Mouse (Mus musculus) 3134 (cell line): ENCODE results near the gene Rbm47.
A peak's percentile ranks its signal among the peaks of the same experiment; 100 is the strongest.

Experiments used
- DNase-seq: peaks from one replicate; pipeline ENCODE4 v3.0.0-alpha.2; 2011; ENCODE audit warnings: low spot score; ENCODE audit not compliant: insufficient read length; ENCODE audit errors: extremely low read depth

The Rbm47 gene

DNA sequence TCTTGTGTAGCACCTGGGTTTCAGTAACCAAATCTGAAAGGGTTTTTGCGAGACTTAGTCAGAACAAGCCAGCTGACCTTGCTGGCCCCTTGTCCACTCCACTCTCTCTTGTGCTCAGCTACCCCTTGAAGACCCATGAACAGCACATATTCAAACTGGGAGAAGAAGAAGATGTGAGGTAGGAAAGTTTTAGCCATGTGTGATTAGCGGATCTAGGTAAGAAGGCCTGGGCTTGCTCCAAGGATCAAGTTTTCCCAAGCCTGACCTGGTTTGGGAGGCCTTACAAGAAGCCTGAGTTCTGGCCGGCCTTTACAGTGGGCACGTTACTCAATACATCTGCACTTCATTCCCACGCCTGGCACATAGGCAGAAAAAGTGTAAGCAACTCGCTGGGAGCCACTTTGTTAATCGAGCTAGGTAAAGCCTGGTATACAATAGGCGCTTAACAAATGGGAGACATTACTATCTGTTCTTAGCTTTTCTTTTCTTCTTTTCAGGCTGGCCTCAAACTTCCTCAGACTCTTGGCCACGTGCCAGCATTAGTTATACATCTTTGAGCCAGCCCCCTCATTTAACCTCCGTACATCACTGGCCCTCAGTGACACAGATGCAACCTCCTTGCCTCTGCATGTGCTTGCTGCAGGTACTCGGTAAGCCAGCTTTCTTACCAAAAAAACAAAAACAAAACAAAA lies 37.6 kb downstream of the Rbm47 start:
- no peak for DNase-seq

DNA sequence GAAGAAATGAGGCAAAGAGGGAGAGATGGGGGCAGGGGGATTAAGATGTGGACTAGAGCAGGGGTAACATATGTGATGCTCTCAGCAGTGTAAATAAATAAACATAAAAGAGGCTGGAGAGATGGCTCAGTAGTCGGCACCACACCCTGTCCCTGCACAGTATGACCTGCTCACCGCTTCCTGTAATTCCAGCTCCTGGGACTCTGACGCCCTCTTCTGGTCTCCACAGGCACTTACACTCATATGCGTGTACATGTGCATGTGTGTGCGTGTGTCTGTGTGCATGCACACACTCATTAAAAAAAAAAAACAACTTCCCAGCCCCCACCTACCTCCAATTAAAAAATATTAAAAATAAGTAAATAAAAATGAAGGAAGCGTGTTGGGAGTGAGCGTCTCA lies 38.3 kb downstream of the Rbm47 start:
- DNase-seq = no peak

DNA sequence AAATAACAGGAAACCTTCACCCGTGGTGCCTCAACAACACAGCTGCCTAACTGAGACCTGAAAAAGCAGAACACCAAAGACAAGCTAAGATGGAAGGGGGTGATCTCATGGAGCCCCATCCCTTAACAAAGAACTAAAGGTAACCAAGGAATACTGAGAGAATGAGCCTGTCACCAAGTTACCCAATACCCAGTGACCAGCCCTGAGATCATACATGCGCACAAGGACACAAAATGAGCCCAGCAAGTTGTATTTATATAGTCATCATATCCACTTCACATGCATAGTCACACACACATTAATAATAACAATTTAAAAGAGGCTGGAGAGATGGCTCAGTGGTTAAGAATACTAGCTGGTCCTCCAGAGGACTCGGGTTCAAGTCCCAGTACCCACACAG lies 44.0 kb downstream of the Rbm47 start:
- no peak for DNase-seq

- no peak for DNase-seq
Observed at GRCm38 (mm10) chr5:66125418-66125817, 47.5 kb downstream of the Rbm47 start.

GRCm38 (mm10) chr5:66124931-66125330 lies 48.0 kb downstream of the Rbm47 start:
- no peak for DNase-seq

GRCm38 (mm10) chr5:66124089-66124400 lies 48.9 kb downstream of the Rbm47 start:
- no peak for DNase-seq

DNA sequence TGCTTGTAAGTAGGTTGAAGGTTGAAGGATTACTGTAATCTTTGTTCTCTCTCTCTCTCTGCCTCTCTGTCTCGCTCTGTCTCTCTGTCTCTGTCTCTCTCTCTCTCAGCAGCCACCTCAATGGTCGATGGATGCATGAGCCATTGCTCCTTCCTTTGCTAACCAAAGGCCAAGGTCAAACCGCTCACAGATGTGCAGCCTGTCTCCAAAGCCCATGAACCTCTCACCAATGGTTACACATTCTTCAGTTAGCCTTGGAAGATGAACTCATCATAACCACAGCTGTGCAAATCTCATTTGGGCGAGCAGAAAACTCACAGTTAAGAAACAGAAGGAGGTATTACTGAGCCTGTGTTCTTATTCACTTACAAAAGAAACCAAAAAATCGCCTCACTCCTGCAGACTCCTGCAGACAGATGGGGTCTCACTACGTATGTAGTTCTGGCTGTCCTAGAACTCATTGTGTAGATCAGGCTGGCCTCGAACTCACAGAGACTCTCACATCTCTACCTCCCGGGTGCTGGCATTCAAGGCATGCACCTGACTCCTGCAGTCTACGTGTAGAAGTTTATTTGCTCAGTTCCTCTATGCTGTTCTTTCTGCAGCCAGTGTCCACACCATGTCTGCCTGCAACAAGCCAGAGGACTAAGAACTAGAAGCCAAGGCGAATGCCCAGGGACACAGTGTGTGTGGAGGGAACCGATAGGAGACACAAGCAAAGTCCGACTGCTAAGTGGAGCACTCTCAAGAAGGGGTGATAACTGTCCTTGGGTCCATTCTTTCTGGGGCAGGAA lies 49.4 kb downstream of the Rbm47 start:
- DNase-seq = peak; percentile 15

DNA sequence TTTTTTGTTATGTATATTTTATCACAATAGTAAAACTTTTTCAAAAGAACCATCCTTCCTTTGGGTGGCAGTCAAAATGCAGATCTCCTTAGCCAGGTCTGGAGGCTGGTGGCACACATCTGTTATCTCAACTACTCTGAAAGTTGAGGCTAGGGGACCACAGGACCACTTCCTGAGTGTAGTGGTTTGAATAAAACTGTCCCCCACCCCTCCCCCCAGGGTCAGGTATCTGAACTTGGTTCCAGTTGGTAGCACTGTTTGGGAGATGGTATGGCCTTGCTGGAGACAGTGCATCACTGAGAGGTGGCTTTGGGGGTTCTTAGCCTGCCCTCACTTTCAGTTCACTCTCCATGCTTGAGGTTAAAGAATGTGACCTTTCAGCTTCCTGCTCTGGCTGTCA lies 51.7 kb downstream of the Rbm47 start:
- DNase-seq = no peak

- no peak for DNase-seq
Observed at GRCm38 (mm10) chr5:66114751-66115150, 58.2 kb downstream of the Rbm47 start.

DNA sequence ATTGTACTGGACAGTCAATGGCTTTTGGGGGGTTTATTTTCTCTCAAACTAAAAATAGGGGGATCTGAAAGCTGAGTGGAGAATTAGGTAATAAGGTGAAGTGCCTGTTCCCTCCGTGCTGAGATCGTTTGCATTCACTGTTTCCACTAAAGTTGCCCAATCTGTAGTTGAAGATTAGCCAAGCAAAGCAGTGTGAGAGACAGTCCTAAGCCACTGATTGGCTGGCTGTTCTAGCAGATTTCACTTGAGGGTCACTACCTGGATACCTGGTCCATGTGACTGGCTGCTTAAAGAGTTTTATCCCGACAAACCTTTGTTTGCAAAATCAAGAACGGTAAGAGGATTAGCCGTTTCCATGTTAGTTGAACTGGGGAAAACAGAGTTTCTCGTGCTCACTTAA lies 58.7 kb downstream of the Rbm47 start:
- DNase-seq = no peak

- DNase-seq = peak; percentile 32
Observed at GRCm38 (mm10) chr5:66112059-66112458, 60.9 kb downstream of the Rbm47 start.

DNA sequence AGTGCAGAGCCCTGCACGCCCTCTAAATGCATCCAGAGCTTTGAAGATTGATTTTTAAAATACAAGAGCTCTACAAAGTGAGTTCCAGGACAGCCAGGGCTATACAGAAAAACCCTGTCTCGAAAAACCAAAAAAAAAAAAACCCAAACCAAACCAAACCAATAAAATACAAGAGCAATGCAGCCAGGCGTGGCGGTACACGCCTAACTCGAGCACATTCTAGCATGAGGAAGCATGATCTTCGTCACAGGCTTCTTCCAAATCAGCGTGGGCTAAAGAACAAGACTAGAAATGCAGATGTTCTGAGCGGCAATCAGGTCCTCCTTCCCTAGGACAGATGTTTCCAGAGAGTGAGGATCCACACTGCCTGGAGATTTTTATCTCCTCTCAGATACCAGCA lies 66.5 kb downstream of the Rbm47 start:
- no peak for DNase-seq

- DNase-seq = peak; percentile 41
Observed at GRCm38 (mm10) chr5:66105946-66106345, 67.0 kb downstream of the Rbm47 start.

GRCm38 (mm10) chr5:66105366-66105765 lies 67.6 kb downstream of the Rbm47 start:
- peak; percentile 18 for DNase-seq

DNA sequence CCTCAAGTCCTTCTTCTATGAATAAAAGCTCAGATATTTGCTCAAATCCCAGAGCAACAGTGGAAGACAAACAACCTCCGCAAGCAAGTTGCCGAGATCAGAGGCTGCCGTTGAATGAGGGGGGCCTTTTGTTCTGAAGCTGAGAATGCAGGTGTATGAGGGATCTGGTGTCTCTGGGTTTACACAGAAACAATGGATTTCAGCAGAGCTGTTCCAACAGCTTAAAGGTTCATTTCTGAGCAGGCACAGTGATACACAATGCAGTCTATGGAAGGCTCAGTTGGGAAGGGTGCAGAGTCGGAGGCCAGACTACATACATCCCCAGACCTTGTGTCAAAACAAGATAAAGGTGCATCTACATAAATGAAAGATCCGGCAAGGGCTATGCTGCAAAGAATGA lies 69.5 kb downstream of the Rbm47 start:
- no peak for DNase-seq

DNA sequence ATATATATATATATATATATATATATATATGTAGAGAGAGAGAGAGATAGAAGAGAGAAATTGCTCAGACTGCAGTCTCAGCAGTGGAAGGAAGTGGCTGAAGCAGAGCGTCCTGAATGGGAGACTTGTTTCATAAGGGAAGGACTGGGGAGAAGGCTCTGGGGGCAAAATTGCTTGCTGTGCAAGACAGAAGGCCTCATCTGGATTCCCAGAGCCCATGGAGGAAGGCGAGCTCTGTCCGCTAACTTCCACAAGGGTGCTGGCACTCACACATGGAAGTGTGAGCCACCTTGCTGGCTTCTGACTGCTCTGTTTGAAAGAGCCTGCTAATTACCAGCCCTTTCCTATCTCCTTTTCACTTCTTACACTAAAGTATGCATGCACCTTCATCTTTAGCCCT lies 70.1 kb downstream of the Rbm47 start:
- DNase-seq = no peak

GRCm38 (mm10) chr5:66101577-66101976 lies 71.3 kb downstream of the Rbm47 start:
- peak; percentile 25 for DNase-seq

- DNase-seq = no peak
Observed at GRCm38 (mm10) chr5:66100322-66100721, 72.6 kb downstream of the Rbm47 start.

GRCm38 (mm10) chr5:66098094-66098871 lies 74.6 kb downstream of the Rbm47 start:
- DNase-seq = no peak

- no peak for DNase-seq
Observed at GRCm38 (mm10) chr5:66096081-66096480, 76.8 kb downstream of the Rbm47 start.

DNA sequence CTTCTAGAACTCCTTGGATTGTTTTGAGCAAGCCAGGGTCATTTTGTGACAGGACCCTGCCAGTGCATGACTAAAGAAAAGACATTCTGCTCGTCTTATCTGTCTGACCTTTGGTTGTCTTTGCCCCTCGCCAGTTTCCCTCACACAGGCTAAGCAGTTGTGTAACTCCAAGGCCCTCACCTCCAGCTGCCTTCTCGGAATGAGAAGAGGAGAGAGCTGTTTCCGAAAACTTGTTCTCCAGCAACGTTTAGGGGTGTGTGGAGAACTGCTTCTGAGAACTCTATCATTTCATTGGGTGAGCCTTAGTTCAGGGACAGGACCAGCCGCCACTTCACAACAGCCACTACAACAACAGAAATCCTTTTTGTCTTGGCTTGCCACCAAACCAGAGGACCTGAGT lies 77.8 kb downstream of the Rbm47 start:
- no peak for DNase-seq

GRCm38 (mm10) chr5:66090037-66090436 lies 82.9 kb downstream of the Rbm47 start:
- DNase-seq = peak; percentile 73
